Mouse (Mus musculus) CD4-positive, CD25-positive, alpha-beta regulatory T cell, adult 2 months (primary cell): Measurements from ENCODE around the gene Slc22a4.
"Not testable (repeated sequence)": the region's sequence is repeated elsewhere in the genome, so short reads cannot be mapped to it uniquely, and the experiment has no call there.

Experiments
- DNase-seq: peaks from one replicate; pipeline ENCODE4 v3.0.0-alpha.2; 2012; ENCODE audit warnings: low read depth, low spot score

Gene Slc22a4

DNA sequence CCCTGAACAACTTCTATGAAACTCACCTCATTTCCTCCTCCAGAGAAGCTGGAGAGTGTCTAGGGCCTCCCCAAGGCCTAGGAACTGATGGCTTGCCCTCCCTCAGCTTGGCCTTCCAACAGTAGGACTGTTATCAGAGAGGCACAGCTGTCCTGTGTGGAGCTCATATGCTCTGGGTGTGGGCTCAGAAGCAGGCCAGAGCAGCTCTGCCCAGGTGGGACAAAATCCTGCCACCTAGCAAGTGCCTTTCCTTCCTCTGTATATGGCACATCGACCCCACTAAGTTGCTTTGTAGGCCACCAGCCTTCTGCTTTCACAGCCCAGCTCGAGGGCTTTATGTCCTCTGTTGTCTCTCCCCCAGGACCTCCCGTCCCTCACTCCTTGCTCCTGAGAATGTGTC is 23.2 kb downstream of the Slc22a4 start:
- DNase-seq = no peak

DNA sequence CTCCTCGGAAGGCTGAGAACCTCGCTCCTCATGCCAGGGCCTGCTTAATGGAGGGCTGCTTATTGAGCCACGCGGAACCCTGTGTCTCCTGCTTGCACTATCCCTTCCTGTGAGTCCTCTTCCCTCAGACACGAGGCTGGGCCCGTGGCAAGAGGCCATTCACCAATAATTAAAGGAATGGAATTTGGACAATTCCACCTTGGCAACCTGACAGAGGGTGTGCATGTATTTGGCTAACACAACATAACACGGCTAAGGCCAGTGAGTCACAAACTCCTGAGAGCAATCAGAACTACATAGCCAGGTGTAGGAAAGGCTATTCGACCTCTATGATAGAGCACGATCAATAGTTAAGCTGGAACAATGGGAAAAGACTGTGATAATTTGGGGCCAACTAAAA is 23.7 kb downstream of the Slc22a4 start:
- DNase-seq = no peak

DNA sequence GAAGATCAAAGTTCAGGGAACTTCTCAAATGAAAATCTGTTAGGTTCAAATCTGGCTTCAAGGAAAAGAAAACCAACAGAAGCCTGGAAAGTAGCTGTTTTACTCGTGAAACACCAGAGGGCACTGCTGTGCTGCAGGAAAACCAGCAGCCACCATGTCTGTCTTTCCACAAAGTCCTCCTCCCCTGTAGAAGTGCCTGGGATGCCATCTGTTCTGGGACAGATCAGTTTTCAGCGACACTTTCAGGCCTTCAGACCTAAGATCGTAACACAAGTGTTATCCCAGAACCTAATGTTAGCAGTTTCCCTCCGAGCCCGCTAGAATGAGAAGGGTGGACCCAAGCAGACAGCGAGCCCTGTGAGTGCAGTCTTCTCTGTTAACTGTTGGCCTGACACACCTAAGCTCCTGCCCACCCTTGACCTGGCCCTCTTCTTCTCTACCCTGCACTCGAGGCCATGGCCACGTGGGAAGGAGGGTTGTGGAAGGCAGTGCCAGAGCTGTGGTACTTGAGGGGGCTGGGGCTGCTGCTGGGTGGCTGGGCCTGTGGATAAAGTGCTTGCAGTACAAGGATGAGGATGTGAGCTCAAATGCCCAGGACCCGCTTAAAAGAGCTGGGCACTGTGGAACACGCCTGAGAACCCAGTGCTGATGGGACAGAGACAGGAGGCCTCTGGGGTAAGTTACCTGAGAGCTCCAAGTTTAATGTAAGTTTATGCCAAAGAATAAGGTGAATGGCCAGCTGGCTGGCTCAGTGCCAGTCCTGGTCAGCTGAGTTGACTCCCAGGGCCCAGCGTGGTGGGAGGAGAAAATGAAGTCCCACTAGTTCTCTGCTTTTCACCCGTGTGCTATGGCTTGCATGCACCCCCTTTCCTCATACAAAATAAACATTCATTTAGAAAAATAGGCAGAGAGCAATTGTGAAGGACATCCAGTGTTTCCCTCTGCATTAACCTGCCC is 24.9 kb downstream of the Slc22a4 start:
- peak; percentile 74 for DNase-seq

DNA sequence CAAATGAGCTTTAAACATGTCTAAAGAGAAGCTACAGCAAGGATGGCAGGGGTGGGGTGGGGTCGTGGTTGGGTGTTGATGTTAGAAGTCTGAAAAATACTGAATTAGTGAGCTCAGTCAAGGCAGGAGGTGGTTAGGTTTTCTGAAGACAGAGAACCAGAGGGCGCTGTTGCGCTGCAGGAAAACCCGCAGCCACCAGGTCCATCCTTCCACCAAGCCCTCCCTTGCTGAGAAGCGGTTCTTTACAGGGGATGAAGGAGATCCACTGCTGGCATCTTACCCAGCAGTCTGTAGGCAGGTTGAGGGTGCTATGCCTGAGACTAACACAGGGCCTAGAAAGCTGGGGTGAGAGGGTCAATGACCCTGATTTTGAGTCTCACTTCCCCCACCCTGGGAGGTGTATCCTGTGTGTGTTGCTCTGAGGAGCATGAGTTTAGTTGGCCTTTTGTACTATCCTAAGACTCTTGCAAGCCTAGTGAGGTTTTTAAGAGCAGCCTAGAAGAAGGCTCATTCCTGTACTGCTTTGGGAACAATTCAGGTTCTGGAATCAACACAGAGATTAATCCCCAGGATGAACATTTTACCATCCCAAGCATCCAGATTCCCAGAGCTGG is 25.6 kb downstream of the Slc22a4 start:
- DNase-seq = peak; percentile 71

DNA sequence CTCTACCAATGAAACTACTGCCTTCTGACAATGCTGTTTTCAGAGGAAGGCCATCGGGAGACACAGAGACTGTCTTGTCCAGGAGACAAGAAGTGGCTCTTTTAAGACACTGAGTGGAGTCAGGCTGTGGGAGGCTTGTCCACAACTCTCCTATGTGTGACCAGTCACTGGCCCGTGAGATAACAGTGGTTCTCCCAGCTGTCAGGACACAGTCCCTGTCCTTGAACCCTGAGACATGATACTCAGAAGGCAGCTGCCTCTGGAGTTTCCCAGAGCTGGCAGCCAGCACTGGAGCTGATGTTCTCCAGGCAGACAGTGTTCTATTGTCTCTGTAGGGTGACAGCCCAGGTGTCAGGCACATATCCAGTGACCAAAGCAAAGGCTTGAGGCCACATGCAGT is 30.2 kb downstream of the Slc22a4 start:
- no peak for DNase-seq

DNA sequence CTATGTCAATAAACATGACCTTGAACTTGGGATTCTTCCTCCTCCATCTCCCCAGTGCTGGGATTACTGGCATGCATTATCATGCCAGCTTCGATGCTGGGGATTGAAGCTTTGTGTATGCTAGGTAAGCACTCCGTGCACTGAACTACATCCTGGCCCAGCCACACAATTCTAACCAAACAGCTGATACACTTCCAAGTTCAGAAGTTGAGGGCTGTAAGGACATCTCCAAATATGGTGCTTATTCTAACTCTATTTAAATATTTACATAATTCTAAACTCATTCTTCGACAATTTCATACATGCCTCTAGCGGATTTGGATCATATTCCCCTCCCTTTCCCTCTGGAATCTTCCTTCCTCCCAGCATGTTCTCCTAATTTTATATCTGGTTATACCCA is 35.6 kb downstream of the Slc22a4 start:
- no peak for DNase-seq

DNA sequence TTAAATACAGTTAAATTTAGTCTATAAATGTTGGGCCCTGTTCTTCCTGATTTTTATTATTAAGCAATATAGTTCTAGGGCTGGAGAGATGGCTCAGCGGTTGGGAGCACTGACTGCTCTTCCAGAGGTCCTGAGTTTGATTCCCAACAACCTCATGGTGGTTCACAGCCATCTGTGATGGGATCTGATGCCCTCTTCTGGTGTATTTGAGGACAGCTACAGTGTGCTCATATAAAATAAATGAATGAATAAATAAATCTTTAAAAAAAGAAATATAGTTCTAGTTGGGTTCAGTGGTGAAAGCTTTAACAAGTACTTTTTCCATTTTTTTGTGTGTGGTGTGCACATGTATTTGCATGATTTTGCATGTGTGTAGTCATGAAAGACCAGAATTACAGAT is 38.7 kb downstream of the Slc22a4 start:
- DNase-seq = no peak

DNA sequence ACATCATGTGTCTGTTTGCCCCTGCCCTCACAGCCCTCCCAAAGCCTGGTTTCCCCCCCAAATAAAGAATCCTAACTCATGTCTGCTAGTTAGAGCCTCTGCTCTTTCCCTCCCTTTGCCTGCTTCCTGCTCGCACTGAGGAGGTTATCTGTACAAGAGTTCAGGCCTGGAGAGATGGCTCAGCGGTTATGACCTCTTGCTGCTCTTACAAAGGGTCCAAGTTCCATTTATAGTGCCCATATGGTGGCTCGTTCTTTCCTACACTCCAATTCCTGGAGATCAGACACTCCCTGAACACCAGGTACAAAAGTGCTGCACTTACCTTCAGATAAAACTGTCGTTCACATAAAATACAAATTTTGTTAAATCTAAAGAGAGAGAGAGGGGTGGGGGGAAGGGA is 39.8 kb downstream of the Slc22a4 start:
- no peak for DNase-seq

DNA sequence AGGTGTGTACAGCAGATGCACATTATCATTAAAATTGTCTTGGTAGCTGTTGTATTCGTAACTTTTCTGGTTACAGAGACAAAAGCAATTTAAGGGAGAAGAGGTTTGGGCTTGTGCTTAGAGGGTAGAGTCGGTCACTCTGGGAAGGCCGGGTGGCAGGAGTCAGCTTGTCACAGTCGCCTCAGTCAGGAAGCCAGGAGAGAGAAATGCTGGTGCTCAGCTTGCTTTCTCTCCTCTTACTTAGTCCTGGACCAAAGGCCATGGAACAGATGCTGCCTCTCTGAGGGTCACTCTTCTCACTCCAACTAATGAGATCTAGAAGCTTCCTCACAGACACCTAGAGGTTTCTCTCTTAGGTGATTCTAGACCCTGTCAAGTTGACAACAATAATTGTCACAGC is 46.5 kb downstream of the Slc22a4 start:
- DNase-seq = no peak

DNA sequence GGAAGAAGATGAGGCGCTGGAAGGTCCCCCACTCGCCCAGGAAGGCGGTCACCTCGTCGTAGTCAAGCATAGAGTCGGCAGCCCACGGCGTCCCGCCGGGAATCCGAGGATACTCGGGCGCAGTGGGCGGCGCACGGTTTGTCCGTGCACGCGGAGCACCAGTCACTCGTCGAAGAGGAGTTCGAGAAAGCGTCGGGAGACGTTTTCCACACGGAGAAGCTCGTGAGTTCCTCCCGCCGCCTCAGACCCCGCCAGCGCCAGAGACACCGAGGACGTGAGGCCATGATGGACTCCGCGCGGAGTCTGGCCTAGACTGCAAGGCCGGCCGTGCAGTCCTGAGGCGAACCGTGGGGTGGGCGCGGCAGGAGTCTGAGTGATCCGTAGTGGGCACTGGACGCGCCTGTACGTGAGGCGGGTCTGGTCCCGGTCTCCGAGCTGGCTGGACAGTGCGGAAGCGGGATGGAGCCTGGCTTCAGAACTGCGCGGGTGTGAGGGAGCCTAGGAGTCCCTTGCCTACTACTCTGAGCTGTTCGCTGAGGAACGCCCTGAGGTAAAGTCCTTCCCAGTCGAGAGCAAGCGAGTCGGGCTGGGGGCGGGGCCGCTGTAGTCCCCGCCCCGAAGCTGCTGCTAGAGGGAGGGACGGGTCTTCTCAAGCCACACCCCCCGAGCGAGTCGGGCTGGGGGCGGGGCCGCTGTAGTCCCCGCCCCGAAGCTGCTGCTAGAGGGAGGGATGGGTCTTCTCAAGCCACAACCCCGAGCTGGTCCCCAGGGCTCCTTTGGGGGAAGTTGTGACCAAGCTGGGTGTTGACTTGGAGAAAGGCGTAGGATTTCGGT is 47.9 kb downstream of the Slc22a4 start, which contains the start of gene Slc22a21:
Gene Slc22a21 (minus strand): TSS at position 545 of the 834 bp plus-strand sequence.
- peak; percentile 77 for DNase-seq

DNA sequence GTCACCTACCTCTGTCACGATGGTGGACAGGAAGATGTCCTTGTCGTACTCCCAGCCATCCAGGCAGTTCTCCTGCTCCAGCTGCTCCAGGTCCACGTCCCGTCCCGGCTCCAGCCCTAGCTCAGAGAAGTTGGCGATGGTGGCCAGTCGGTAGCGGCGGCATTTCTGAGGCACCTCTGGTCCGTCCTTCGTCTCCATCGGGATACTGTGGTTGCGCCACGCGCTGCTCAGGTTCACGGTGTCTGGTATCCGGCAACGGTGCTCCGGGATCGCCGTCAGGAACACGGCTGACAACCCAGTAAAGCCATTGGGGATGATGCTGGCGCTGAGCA is 48.5 kb downstream of the Slc22a4 start:
- not testable (repeated sequence) for DNase-seq

DNA sequence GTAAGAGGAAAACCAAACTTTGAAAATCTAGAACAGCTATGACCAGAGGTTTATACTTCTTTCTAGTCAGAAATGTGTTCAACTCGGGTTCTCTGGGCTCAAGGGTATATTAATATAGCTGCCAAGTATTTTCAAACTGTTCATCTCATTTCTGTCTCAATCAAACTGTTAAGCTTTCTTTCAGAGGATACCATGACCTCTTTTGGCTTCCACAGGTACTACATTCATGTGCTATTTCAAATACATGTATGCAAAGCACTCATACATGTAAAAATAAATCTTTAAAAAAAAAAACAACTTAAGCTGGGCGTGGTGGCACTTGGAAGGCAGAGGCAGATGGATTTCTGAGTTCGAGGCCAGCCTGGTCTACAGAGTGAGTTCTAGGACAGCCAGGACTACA is 50.2 kb downstream of the Slc22a4 start:
- peak; percentile 12 for DNase-seq

DNA sequence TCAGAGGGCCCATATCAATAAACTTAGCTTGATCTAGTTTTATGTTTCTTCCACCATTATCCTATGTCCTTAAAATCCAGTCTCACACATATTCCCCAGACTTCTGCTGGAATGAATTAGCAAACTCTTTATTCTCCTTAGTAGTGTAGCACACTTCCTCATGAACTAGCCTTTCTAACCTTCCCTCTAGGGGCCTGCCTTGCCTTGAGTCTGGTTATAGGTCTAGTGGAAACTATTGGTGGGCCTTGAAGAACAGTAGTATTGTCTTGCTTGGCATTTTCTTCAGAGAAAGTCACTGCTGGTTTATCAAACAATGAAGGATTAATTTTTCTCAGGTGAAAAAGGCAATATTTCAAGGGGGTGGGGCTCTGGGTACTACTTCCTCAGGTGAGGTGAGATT is 52.3 kb downstream of the Slc22a4 start:
- DNase-seq = no peak

DNA sequence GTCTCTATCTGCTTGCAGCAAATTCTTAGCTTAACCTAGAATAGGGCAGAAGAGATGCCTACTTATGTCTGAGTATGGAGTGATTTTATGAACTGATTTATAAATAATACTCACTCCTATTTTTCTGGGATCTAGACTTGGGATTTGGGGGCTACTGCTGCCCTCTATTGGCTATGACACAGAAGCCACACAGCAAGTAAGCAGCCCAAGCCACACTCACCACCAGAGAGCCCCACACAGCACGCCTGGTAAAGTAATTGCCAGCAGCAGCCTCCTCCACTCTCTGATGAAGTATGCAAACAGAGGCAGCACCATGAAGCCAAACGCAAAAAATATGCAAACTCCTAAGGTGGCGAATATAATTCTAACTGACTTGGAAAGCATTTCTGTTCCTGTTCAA is 68.9 kb downstream of the Slc22a4 start:
- DNase-seq = no peak

DNA sequence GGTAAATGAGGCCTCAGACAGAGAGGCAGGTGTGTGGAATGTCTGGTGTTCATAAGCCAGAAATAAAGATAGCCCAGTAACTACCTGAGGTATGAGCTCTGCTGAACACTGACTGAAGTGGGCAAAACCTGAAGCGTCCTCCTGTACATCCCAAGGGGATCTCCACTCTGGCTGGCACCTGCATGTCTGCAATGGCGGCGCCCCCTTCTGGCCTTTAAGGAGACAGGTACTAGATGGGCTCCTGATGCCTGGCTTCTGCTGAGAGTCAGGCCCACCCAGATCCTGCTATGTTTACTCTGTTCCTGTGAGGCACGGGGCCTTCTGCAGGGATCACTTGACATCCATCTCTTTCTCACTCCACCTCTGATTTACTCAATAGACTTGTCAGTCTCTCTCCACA is 69.7 kb downstream of the Slc22a4 start:
- DNase-seq = peak; percentile 54

DNA sequence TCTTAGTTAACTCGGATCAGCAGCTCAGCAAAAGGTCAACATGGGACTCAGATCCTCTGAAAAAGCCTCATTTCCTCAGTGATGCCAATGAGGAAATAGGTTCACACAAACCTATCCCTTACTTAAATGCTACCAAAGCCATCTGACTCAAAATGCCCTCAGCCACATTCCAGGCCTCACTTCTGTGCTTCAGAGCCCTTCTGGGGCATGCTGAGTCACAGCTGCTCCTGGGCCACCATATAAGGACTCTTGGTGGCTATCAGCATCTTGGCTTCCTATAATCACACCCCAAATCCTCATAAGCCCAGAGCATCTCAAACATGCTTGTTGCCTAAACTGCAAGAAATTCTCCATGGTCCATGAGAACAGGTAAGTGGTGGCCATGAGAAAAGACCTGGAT is 71.3 kb downstream of the Slc22a4 start:
- DNase-seq = no peak

DNA sequence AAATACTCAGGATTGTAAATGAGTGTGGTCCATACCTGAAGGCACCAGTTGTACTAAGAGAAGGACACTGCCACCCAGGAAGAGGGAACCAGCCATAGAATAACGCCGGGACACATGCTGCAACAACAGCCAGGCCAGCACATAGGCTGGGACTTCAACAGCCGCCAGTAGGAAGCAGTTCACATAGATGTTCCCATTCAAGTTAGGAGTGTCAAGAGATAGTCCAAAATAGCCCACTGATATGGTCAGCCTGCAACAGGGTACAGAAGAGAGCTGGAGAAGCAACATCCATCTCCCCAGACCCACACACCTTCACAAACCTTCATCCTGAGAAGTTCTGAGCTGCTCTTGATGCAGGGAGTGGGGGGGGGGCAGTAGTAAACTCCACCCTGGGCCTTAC is 73.2 kb downstream of the Slc22a4 start:
- DNase-seq = no peak

DNA sequence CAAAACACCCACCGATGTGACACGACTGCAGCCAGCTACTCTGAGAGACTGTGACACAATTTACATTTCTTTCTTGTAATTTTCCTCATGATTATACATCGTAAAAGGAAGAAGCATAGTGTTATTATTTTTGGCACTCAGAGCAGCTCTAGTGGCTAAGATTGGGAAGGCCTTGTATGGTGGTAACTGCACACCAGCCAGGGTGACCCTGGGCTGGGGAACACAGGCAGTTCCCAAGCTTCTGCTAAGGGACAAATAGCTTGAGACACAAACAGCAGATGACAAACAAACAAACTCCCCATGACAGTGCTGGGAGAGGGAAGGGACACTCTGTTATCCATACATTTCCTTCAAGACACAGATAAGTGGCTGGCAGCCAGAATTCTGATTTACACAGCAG is 77.8 kb downstream of the Slc22a4 start:
- DNase-seq = not testable (repeated sequence)
